Mouse (Mus musculus) kidney, postnatal 0 days (tissue): ENCODE results near the gene Vars. TPM values are rescaled to one million over a fixed set of nuclear protein-coding genes. Genes with fewer than 3 reads are reported as not detected.
"Not testable (repeated sequence)": the region's sequence is repeated elsewhere in the genome, so short reads cannot be mapped to it uniquely, and the experiment has no call there.

ENCODE experiments used
- ATAC-seq: fragments of 200-750 bp; cut with Nextera tagmentation; replicated peaks from 2 replicates; pipeline ENCODE4 v1.8.0; 2017; ENCODE audit warnings: low read depth, moderate number of reproducible peaks, moderate TSS enrichment, moderate library complexity; ENCODE audit not compliant: low FRiP score
- DNase-seq: peaks from one replicate; pipeline ENCODE4 v3.0.0-alpha.2; 2016; ENCODE audit warnings: low spot score
- H3K27ac ChIP-seq: fragments of 300-500 bp; sonication (generic); 2 replicates; pipeline ENCODE4 v1.5.1; 2014; ENCODE audit warnings: mild to moderate bottlenecking
- H3K27me3 ChIP-seq: fragments of 300-500 bp; sonication (generic); 2 replicates; pipeline ENCODE4 v1.6.1; 2014; ENCODE audit warnings: low read length, mixed read lengths; ENCODE audit not compliant: insufficient read depth
- H3K36me3 ChIP-seq: fragments of 300-500 bp; sonication (generic); 2 replicates; pipeline ENCODE4 v1.6.1; 2014; ENCODE audit warnings: low read length, mixed read lengths; ENCODE audit not compliant: insufficient read depth
- H3K4me1 ChIP-seq: fragments of 300-500 bp; sonication (generic); replicated peaks from 2 replicates; pipeline ENCODE4 v1.6.1; 2014; ENCODE audit warnings: antibody characterized with exemption, low read length, mixed read lengths; ENCODE audit not compliant: insufficient read depth
- H3K4me2 ChIP-seq: fragments of 300-500 bp; sonication (generic); 2 replicates; pipeline ENCODE4 v1.6.1; 2014; ENCODE audit warnings: mild to moderate bottlenecking, low read length, moderate library complexity, mixed read lengths
- H3K4me3 ChIP-seq: fragments of 300-500 bp; sonication (generic); replicated peaks from 2 replicates; pipeline ENCODE4 v1.5.1; 2014; ENCODE audit warnings: low read depth, low read length
- H3K9ac ChIP-seq: fragments of 300-500 bp; sonication (generic); 2 replicates; pipeline ENCODE4 v1.6.1; 2014; ENCODE audit warnings: low read depth, low read length
- H3K9me3 ChIP-seq: fragments of 300-500 bp; sonication (generic); replicated peaks from 2 replicates; pipeline ENCODE4 v1.6.1; 2016; ENCODE audit warnings: low read length, inconsistent platforms, mixed read lengths
- CTCF ChIP-seq: IDR thresholded peaks from 2 replicates; pipeline ENCODE4 v1.5.1; 2016; ENCODE audit warnings: antibody characterized with exemption, low read depth, mild to moderate bottlenecking, moderate library complexity
- WGBS: fragments of 180-500 bp; shearing (Covaris S2); extraction: QIAGEN DNeasy Blood & Tissue Kit; methylation state at CpG from one replicate; pipeline ENCODE4 v1.1.7; 2014; 5-methylcytosine and 5-hydroxymethylcytosine counted together
- polyA plus RNA-seq: library from polyadenylated mRNA; unstranded; fragments of >200 nt; fragmentation: Nextera tagmentation; extraction: Ambion mirVana; gene quantifications from 2 replicates; pipeline ENCODE4 v1.2.1, GENCODE M21; 2015

Vars gene
- polyA plus RNA-seq, 1 experiment from 2014 or later, result 61.3 TPM

DNA sequence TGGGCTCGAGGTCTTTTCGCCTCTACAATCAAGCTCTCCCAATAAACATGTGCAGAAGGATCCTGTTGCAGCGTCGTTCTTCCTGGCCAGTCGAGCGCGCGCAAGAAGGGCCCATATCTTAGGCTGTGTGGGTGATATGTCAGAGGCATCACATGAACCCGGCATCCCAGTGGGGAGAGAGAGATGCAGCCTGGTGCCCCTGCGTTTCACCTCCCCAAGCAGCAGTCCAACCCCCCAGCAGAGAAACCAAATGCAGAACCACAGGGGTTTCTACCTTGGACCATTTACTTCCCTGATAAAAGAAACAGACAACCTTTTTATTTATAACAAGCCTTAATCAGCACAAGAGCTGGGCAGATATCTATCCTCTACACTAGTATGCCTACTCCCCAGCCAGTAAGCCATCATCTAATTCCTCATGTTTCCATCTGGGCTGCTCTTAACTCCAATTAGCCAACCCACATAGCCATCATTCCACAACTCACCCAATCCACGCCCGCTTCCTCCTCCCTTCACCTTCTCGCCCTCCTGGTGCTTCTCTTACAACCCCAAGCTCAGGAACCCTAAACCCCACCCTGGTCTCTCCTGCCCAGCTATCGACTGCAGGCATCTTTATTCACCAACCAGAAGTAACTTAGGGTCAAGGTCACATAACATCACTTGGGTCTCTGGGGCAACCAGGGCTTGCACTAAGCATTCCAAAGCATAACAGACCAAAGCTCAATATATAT lies 4.2 kb upstream of the Vars start:
- Histone ChIP-seq H3K4me2 (0 out of 2 replicates have a peak overlapping the region, but pooled peaks have one; percentile 18), H3K4me1 (peaks cover 8% of the 10 kb centered on the region; the same call in 1 of the 2 replicates), H3K36me3 (no peaks in the 10 kb centered on the region), H3K4me3 (no peak overlapping the region), H3K9ac (no peak overlapping the region), H3K27me3 (no peaks in the 10 kb centered on the region), H3K27ac (no peak overlapping the region), H3K9me3 (no peaks in the 10 kb centered on the region)
- DNase-seq (no peak), ATAC-seq (no peak)
- 79% methylated on average over 12 of the region's 14 CpGs for WGBS
- TF ChIP-seq CTCF, result no peak

DNA sequence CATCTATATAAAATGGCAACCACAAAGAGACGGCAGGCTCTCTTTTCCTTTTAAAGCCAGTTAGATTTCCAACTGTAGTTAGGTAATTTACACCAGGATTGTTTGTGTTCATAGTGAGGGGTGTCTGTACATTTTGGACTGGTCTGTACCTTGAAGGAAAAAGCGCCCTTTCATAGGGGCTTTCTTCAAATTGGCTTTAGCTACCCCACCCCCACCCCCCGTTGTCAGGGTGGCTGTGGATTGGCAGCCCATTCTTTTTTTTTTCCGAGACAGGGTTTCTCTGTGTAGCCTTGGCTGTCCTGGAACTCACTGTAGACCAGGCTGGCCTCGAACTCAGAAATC lies 3.7 kb upstream of the Vars start:
- Histone ChIP-seq H3K9me3 (no peaks in the 10 kb centered on the region), H3K4me1 (peaks cover 8% of the 10 kb centered on the region; the same call in 1 of the 2 replicates), H3K4me3 (no peak overlapping the region), H3K9ac (no peak overlapping the region), H3K36me3 (no peaks in the 10 kb centered on the region), H3K27me3 (no peaks in the 10 kb centered on the region), H3K4me2 (0 out of 2 replicates have a peak overlapping the region, but pooled peaks have one; percentile 18), H3K27ac (no peak overlapping the region)
- no peak for TF ChIP-seq CTCF
- ATAC-seq, result no peak
- no peak for DNase-seq
- WGBS, result 88% methylated on average over 5 of the region's 5 CpGs

DNA sequence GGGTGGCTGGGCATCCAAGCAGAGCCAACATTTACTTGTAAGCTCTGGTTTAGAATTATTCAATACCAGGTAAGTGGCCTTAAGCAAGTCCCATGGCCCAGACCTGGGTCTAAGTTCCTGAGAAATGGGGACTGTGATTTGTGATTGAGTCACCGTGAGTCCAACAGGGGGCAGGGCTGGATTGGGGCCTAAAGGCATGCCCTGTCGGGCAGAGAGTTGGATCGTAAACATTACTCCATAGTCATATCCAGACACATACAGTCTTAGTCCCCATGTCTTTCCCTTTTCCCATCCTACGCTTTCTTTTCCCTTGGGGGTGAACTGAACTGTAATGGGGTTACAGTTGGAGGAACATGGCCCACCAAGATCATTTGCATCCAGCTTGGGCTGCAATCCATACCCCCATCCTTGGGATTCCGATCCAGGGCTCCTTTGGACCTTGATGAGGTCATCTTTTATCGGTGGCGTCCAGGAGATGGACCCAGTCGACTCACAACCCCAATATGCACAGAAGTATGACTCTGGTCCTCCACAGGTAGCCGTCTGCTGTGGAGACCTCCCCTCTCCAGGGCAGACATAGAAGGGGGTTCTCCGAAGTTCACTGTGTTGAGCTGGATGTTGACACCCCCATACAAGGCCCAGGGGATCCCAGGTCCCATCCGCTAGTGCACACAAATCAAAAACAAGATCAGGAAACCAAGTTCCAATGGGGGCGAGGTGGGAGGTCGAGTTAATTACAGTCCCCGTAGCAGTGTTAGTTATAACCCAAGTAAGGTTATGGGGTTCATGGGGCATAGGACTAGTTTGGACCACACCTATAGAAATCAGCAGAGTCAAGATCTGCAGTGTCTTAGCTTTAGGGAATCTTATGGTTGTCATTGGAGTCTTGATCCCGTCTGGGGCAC lies 2.0 kb upstream of the Vars start:
- Histone ChIP-seq H3K4me3 (no peak overlapping the region), H3K9ac (no peak overlapping the region), H3K9me3 (no peaks in the 10 kb centered on the region), H3K27ac (no peak overlapping the region), H3K4me2 (peak overlapping the region; percentile 68; the same call in 1 of the 2 replicates), H3K36me3 (no peaks in the 10 kb centered on the region), H3K4me1 (peaks cover 14% of the 10 kb centered on the region), H3K27me3 (no peaks in the 10 kb centered on the region)
- DNase-seq (no peak), ATAC-seq (no peak)
- WGBS, result 93% methylated on average over 15 of the region's 15 CpGs
- TF ChIP-seq CTCF, result no peak

DNA sequence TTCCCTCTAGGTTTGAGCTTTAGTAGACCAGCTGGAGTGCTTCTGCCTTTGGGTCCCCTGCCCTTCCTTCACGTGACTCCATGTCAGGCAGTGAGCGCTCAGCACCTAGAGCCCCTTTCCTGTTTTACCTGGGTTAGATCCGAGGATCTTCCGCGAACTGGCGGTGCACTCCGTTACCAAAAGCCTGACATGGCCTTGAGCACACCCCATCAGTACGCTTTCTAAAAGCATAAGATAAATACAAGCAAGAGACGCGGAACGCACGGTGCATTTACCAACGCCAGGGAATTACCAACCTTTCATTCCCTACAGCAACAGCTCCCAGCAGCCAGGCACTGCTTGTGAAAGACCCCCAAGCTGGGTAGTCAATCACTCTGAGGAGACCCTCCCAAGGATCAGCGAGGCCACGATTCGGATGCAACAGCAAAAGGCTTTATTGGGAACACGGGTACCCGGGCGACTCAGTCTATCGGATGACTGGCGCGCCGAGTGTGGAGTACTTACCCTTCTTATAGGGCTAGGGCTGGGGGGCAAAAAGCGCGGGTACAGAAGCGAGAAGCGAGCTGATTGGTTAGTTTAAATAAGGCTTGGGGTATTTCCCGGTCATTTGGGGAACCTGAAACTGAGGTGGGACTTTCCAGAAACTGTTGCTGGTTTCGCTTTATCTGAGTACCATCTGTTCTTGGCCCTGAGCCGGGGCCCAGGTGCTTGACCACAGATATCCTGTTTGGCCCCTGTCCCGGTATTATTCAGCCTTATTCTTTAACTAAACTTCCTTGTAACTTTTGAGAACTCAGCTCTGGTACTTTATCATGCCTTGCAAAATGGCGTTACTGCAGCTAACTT lies 693 bp upstream of the Vars start:
- WGBS, result 16% methylated on average over 28 of the region's 32 CpGs
- peaks cover 14% of the 10 kb centered on the region for H3K4me1 ChIP-seq
- H3K27ac ChIP-seq, result peak overlapping the region; percentile 98
- peak overlapping the region; percentile 78 for H3K4me3 ChIP-seq
- peaks cover 10% of the 10 kb centered on the region for H3K36me3 ChIP-seq
- not testable (repeated sequence) for H3K27me3 ChIP-seq, H3K9me3 ChIP-seq, ATAC-seq
- peak overlapping the region; percentile 100 for H3K4me2 ChIP-seq
- H3K9ac ChIP-seq, result peak overlapping the region; percentile 85
- peak; percentile 19 for DNase-seq

DNA sequence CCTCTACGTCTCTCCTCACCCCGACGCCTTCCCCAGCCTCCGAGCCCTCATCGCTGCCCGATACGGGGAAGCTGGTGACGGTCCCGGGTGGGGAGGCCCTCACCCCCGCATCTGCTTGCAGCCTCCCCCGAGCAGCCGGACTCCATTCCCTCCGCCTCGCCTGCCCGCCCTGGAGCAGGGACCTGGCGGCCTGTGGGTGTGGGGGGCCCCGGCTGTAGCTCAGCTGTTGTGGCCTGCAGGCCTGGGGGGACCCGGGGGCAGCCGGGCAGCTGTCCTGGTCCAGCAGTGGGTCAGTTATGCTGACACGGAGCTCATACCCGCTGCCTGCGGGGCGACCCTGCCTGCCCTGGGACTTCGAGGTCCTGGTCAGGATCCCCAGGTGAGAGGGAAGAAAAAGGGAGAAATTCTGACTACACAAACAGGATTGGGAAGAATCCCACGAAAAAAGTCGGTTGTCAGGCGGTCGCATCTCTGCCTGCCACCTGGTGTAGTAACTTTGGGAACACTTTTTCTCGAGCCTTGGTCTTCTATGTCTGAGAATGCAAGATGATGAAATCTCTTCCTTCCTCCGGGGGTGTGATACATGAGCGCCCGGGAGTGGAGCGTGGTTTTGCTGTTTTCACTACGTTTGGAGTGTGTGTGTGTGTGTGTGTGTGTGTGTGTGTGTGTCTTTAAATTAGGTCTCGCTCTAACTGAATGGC lies 815 bp downstream of the Vars start:
- Histone ChIP-seq H3K27me3 (no peaks in the 10 kb centered on the region), H3K4me3 (peak overlapping the region; percentile 78), H3K4me1 (peaks cover 14% of the 10 kb centered on the region), H3K9ac (peak overlapping the region; percentile 85), H3K36me3 (peaks cover 21% of the 10 kb centered on the region), H3K4me2 (peak overlapping the region; percentile 100), H3K9me3 (no peaks in the 10 kb centered on the region), H3K27ac (peak overlapping the region; percentile 98)
- ATAC-seq (peak; percentile 22), DNase-seq (peak; percentile 49)
- under 1% methylated on average over 35 of the region's 35 CpGs for WGBS
- TF ChIP-seq CTCF, result no peak
